Mouse (Mus musculus) adipocyte (in vitro differentiated cells): ENCODE measurements around the gene Defa28.
"Not testable (repeated sequence)": the region's sequence is repeated elsewhere in the genome, so short reads cannot be mapped to it uniquely, and the experiment has no call there.

ENCODE experiments used
- DNase-seq: peaks from one replicate; pipeline ENCODE4 v3.0.0-alpha.2; 2016; ENCODE audit warnings: low spot score

Defa28 gene

DNA sequence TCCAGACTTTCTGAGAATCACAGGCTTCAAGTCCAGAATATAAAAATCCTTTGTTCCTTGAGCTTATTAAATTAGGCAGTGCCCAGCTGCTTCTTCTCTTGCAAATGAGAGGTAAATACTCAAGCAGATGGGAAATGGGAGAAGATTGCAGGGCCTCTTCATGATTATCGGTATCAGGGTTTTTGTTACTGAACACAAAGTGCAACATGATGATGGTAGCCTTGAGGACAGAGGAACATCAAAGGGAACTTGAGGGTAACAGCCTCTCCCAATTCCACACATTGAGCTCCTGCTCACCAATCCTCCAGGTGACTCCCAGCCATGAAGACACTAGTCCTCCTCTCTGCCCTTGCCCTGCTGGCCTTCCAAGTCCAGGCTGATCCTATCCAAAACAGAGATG lies at the start of gene Defa28:
Gene Defa28 (plus strand): TSS at position 301 of the 400 bp plus-strand sequence.
- not testable (repeated sequence) for DNase-seq

DNA sequence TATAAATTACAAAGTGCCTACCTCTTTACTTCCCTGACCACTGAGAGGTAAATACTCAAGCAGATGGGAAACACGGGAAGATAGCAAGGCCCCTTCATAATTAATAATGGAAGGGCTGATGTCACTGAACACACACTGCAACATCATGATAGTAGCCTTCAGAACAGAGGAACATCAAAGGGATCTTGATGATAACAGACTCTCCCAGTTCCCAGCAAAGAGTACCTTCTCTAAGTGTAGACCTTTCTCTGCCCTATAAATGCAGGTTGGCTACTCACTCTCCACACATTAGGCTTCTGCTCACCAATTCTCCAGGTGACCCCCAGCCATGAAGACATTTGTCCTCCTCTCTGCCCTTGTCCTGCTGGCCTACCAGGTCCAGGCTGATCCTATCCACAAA lies 17.7 kb upstream of the Defa28 start, which contains the start of gene Defa37:
Gene Defa37 (plus strand): TSS at position 301 of the 400 bp plus-strand sequence.
- DNase-seq, result not testable (repeated sequence)

DNA sequence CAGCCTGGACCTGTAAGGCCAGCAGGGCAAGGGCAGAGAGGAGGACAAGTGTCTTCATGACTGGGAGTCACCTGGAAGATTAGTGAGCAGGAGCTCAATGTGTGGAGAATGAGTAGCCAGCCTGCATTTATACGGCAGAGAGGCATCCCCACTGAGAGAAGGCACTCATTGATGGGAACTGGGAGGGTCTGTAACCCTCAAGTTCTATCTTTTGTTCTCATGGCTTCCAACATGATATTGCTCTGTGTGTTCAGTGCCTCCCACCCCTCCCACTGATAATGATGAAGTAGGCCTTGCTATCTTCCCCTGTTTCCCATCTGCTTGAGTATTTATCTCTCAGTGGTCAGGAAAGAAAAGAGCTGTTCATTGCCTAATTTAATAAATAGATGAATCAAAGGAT lies 11.6 kb downstream of the Defa28 start, which contains the start of gene Gm7861:
Gene Gm7861 (minus strand): TSS at position 101 of the 400 bp plus-strand sequence.
- not testable (repeated sequence) for DNase-seq

DNA sequence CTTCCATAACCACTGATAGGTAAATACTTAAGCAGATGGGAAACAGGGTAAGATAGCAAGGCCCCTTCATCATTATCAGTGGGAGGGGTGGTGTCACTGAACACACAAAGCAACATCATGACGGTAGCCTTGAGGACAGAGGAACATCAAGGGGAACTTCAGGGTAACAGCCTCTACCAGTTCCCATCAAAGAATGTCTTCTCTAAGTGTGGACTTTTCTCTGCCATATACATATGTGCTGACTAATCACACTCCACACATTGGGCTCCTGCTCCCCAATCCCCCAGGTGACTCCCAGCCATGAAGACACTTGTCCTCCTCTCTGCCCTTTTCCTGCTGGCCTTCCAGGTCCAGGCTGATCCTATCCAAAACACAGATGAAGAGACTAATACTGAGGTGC lies 35.1 kb downstream of the Defa28 start, which contains the start of gene Defa26:
Gene Defa26 (plus strand): TSS at position 301 of the 400 bp plus-strand sequence.
- not testable (repeated sequence) for DNase-seq
